Mouse (Mus musculus) thymus, postnatal 0 days (tissue): ENCODE results near the gene Rpp38. TPM values are rescaled to one million over a fixed set of nuclear protein-coding genes. Genes with fewer than 3 reads are reported as not detected.

Source experiments
- DNase-seq: peaks from one replicate; pipeline ENCODE4 v3.0.0-alpha.2; 2015; ENCODE audit warnings: low spot score
- polyA plus RNA-seq: library from polyadenylated mRNA; unstranded; fragments of >200 nt; fragmentation: Nextera tagmentation; extraction: Ambion mirVana; gene quantifications from 2 replicates; pipeline ENCODE4 v1.2.1, GENCODE M21; 2015

Gene Rpp38
- polyA plus RNA-seq, 1 experiment from 2014 or later = 18.0 TPM

GRCm38 (mm10) chr2:3286243-3286642 is 46.2 kb downstream of the Rpp38 start:
- no peak for DNase-seq

- no peak for DNase-seq
These were observed 46.7 kb downstream of the Rpp38 start for GRCm38 (mm10) chr2:3285709-3286108.

GRCm38 (mm10) chr2:3285181-3285530 is 47.3 kb downstream of the Rpp38 start:
- DNase-seq = no peak

- peak; percentile 62 for DNase-seq
These were observed 47.8 kb downstream of the Rpp38 start for GRCm38 (mm10) chr2:3284473-3285180.

GRCm38 (mm10) chr2:3283602-3284472 is 48.6 kb downstream of the Rpp38 start, which contains the start of gene Nmt2:
TSS of gene Nmt2 (plus strand) at chr2:3284212.
- peak; percentile 100 for DNase-seq

GRCm38 (mm10) chr2:3282866-3283601 is 49.4 kb downstream of the Rpp38 start:
- no peak for DNase-seq

GRCm38 (mm10) chr2:3281311-3281710 is 51.1 kb downstream of the Rpp38 start:
- DNase-seq = no peak

Other genes with a start within 250 kb of the Rpp38 start
- 3.4 and 3.9 TPM in 2 replicates for gene Fam171a1, start 218.4 kb downstream of the Rpp38 start, polyA plus RNA-seq
- 24.9 and 28.8 TPM in 2 replicates for gene Nmt2, start 48.4 kb downstream of the Rpp38 start, polyA plus RNA-seq
- gene Acbd7, start 3.5 kb upstream of the Rpp38 start, polyA plus RNA-seq = 1.5 and 2.6 TPM in 2 replicates
- 0.08 and 0.33 TPM in 2 replicates for gene Olah, start 64.6 kb upstream of the Rpp38 start, polyA plus RNA-seq
- 1.5 and 1.9 TPM in 2 replicates for gene Meig1, start 90.0 kb upstream of the Rpp38 start, polyA plus RNA-seq
- 16.4 and 21.2 TPM in 2 replicates for gene Dclre1c, start 91.5 kb upstream of the Rpp38 start, polyA plus RNA-seq
- 10.6 and 11.6 TPM in 2 replicates for gene Suv39h2, start 142.4 kb upstream of the Rpp38 start, polyA plus RNA-seq
- gene Gm45902, start 180.1 kb upstream of the Rpp38 start, polyA plus RNA-seq = 3.8 and 4.5 TPM in 2 replicates
- 137 and 138 TPM in 2 replicates for gene Hspa14, start 180.2 kb upstream of the Rpp38 start, polyA plus RNA-seq
- gene Cdnf, start 180.4 kb upstream of the Rpp38 start, polyA plus RNA-seq = 0.26 and 0.36 TPM in 2 replicates
- 98.3 and 115 TPM in 2 replicates for gene Fam107b, start 237.8 kb upstream of the Rpp38 start, polyA plus RNA-seq